Mouse (Mus musculus) liver, adult (tissue): ENCODE measurements around the gene Try10.
"Not testable (repeated sequence)": the region's sequence is repeated elsewhere in the genome, so short reads cannot be mapped to it uniquely, and the experiment has no call there.

ENCODE experiments used
- GATA4 ChIP-seq: IDR thresholded peaks from 2 replicates; pipeline ENCODE4 v1.6.1; 2014; ENCODE audit warnings: mild to moderate bottlenecking, low read length; ENCODE audit not compliant: insufficient replicate concordance

Try10 gene

GRCm38 (mm10) chr6:41353932-41354331 is at the start of gene Try10:
TSS of gene Try10 (plus strand) at chr6:41354105.
- TF ChIP-seq GATA4, result no peak

GRCm38 (mm10) chr6:41316741-41317140 is 37.2 kb upstream of the Try10 start, which contains the start of gene Try5:
TSS of gene Try5 (minus strand) at chr6:41316841.
- TF ChIP-seq GATA4, result not testable (repeated sequence)

- not testable (repeated sequence) for TF ChIP-seq GATA4
Measured at GRCm38 (mm10) chr6:41377578-41377977, 23.7 kb downstream of the Try10 start, which contains the start of gene Prss3. TSS of gene Prss3 (minus strand) at chr6:41377678.

GRCm38 (mm10) chr6:41386781-41387180 is 32.9 kb downstream of the Try10 start:
- no peak for TF ChIP-seq GATA4

- TF ChIP-seq GATA4, result not testable (repeated sequence)
Measured at GRCm38 (mm10) chr6:41392056-41392455, 38.2 kb downstream of the Try10 start, which contains the start of gene Gm5771. TSS of gene Gm5771 (plus strand) at chr6:41392356.
